Mouse (Mus musculus) limb, embryonic 15.5 days (tissue): Measurements from ENCODE around the gene Arhgap18. TPM values are rescaled to one million over a fixed set of nuclear protein-coding genes. Genes with fewer than 3 reads are reported as not detected.
"Not testable (repeated sequence)": the region's sequence is repeated elsewhere in the genome, so short reads cannot be mapped to it uniquely, and the experiment has no call there.

Experiments
- ATAC-seq: fragments of 200-750 bp; cut with Nextera tagmentation; 2 replicates; pipeline ENCODE4 v1.8.0; 2017; ENCODE audit warnings: low read depth, moderate TSS enrichment; ENCODE audit not compliant: insufficient number of reproducible peaks, low FRiP score, low TSS enrichment
- H3K27ac ChIP-seq: fragments of 300-500 bp; sonication (generic); 2 replicates; pipeline ENCODE4 v1.5.1; 2015; ENCODE audit warnings: moderate library complexity, mild to moderate bottlenecking, inconsistent platforms
- H3K27me3 ChIP-seq: fragments of 300-500 bp; sonication (generic); 2 replicates; pipeline ENCODE4 v1.6.1; 2015; ENCODE audit warnings: inconsistent platforms
- H3K36me3 ChIP-seq: fragments of 300-500 bp; sonication (generic); 2 replicates; pipeline ENCODE4 v1.6.1; 2015; ENCODE audit warnings: inconsistent platforms
- H3K4me1 ChIP-seq: fragments of 300-500 bp; sonication (generic); 2 replicates; pipeline ENCODE4 v1.6.1; 2015; ENCODE audit warnings: inconsistent platforms
- H3K4me2 ChIP-seq: fragments of 300-500 bp; sonication (generic); 2 replicates; pipeline ENCODE4 v1.6.1; 2015; ENCODE audit warnings: mild to moderate bottlenecking, inconsistent platforms
- H3K4me3 ChIP-seq: fragments of 300-500 bp; sonication (generic); 2 replicates; pipeline ENCODE4 v1.5.1; 2015; ENCODE audit warnings: mild to moderate bottlenecking, inconsistent platforms
- H3K9ac ChIP-seq: fragments of 300-500 bp; sonication (generic); 2 replicates; pipeline ENCODE4 v1.6.1; 2015; ENCODE audit warnings: inconsistent platforms
- H3K9me3 ChIP-seq: fragments of 300-500 bp; sonication (generic); 2 replicates; pipeline ENCODE4 v1.6.1; 2016; ENCODE audit warnings: inconsistent platforms
- WGBS: fragments of 180-500 bp; shearing (Covaris S2); methylation state at CpG from one replicate; pipeline ENCODE4 v1.1.7; 2015; 5-methylcytosine and 5-hydroxymethylcytosine counted together
- polyA plus RNA-seq: library from polyadenylated mRNA; unstranded; fragments of >200 nt; fragmentation: Nextera tagmentation; extraction: Ambion mirVana; gene quantifications from 2 replicates; pipeline ENCODE4 v1.2.1, GENCODE M21; 2015

Arhgap18 gene
- polyA plus RNA-seq, 1 experiment from 2014 or later, result 25.0 TPM

GRCm38 (mm10) chr10:26889754-26890153, 136.5 kb downstream of the Arhgap18 start:
- WGBS, result 60% methylated on average over 2 of the region's 2 CpGs
- no peak overlapping the region for H3K27ac ChIP-seq
- no peak for ATAC-seq

GRCm38 (mm10) chr10:26890269-26890955, 137.2 kb downstream of the Arhgap18 start:
- WGBS, result 3% methylated on average over 4 of the region's 4 CpGs
- ATAC-seq, result no peak
- no peaks in the 10 kb centered on the region for H3K27me3 ChIP-seq
- no peaks in the 10 kb centered on the region for H3K4me1 ChIP-seq
- no peaks in the 10 kb centered on the region for H3K9me3 ChIP-seq
- H3K4me3 ChIP-seq, result no peak overlapping the region
- H3K9ac ChIP-seq, result no peak overlapping the region
- H3K36me3 ChIP-seq, result no peaks in the 10 kb centered on the region
- H3K27ac ChIP-seq, result no peak overlapping the region
- H3K4me2 ChIP-seq, result no peak overlapping the region

More at GRCm38 (mm10) chr10:26889754-26890153, 136.5 kb downstream of the Arhgap18 start:
- H3K36me3 ChIP-seq, result no peaks in the 10 kb centered on the region
- H3K27me3 ChIP-seq, result no peaks in the 10 kb centered on the region
- no peaks in the 10 kb centered on the region for H3K4me1 ChIP-seq
- H3K4me3 ChIP-seq, result no peak overlapping the region
- no peak overlapping the region for H3K4me2 ChIP-seq
- H3K9ac ChIP-seq, result no peak overlapping the region
- H3K9me3 ChIP-seq, result no peaks in the 10 kb centered on the region

GRCm38 (mm10) chr10:26893091-26893490, 139.9 kb downstream of the Arhgap18 start:
- no peak overlapping the region for H3K4me3 ChIP-seq
- WGBS, result 68% methylated on average over 1 of the region's 1 CpGs
- H3K9me3 ChIP-seq, result no peaks in the 10 kb centered on the region
- no peak overlapping the region for H3K9ac ChIP-seq
- H3K4me2 ChIP-seq, result no peak overlapping the region
- no peaks in the 10 kb centered on the region for H3K36me3 ChIP-seq
- no peaks in the 10 kb centered on the region for H3K27me3 ChIP-seq
- ATAC-seq, result no peak
- H3K4me1 ChIP-seq, result no peaks in the 10 kb centered on the region
- H3K27ac ChIP-seq, result no peak overlapping the region

GRCm38 (mm10) chr10:26895726-26896125, 142.5 kb downstream of the Arhgap18 start:
- H3K27me3 ChIP-seq, result no peaks in the 10 kb centered on the region
- no peaks in the 10 kb centered on the region for H3K36me3 ChIP-seq
- no peaks in the 10 kb centered on the region for H3K4me1 ChIP-seq
- no peak overlapping the region for H3K27ac ChIP-seq
- no peak overlapping the region for H3K4me2 ChIP-seq
- no peaks in the 10 kb centered on the region for H3K9me3 ChIP-seq
- no peak overlapping the region for H3K4me3 ChIP-seq
- H3K9ac ChIP-seq, result no peak overlapping the region
- no peak for ATAC-seq
- WGBS, result 60% methylated on average over 6 of the region's 6 CpGs

GRCm38 (mm10) chr10:26900426-26900825, 147.2 kb downstream of the Arhgap18 start:
- no peaks in the 10 kb centered on the region for H3K4me1 ChIP-seq
- WGBS, result 65% methylated on average over 1 of the region's 1 CpGs
- no peak overlapping the region for H3K27ac ChIP-seq
- H3K4me2 ChIP-seq, result no peak overlapping the region
- H3K9me3 ChIP-seq, result no peaks in the 10 kb centered on the region
- H3K9ac ChIP-seq, result no peak overlapping the region
- no peaks in the 10 kb centered on the region for H3K27me3 ChIP-seq
- H3K4me3 ChIP-seq, result no peak overlapping the region
- ATAC-seq, result no peak
- H3K36me3 ChIP-seq, result no peaks in the 10 kb centered on the region

GRCm38 (mm10) chr10:26903781-26904180, 150.6 kb downstream of the Arhgap18 start:
- ATAC-seq, result no peak
- Histone ChIP-seq H3K9me3 (no peaks in the 10 kb centered on the region), H3K36me3 (no peaks in the 10 kb centered on the region), H3K4me1 (no peaks in the 10 kb centered on the region), H3K27me3 (no peaks in the 10 kb centered on the region), H3K9ac (no peak overlapping the region), H3K4me3 (no peak overlapping the region), H3K27ac (no peak overlapping the region), H3K4me2 (no peak overlapping the region)
- 82% methylated on average over 1 of the region's 1 CpGs for WGBS

GRCm38 (mm10) chr10:26911176-26911575, 158.0 kb downstream of the Arhgap18 start:
- WGBS, result 54% methylated on average over 3 of the region's 3 CpGs
- Histone ChIP-seq H3K4me2 (no peak overlapping the region), H3K27me3 (no peaks in the 10 kb centered on the region), H3K9ac (no peak overlapping the region), H3K9me3 (no peaks in the 10 kb centered on the region), H3K4me3 (no peak overlapping the region), H3K27ac (no peak overlapping the region), H3K4me1 (no peaks in the 10 kb centered on the region), H3K36me3 (no peaks in the 10 kb centered on the region)
- ATAC-seq, result no peak

- Histone ChIP-seq H3K4me2 (no peak overlapping the region), H3K27me3 (no peaks in the 10 kb centered on the region), H3K36me3 (no peaks in the 10 kb centered on the region), H3K9ac (no peak overlapping the region), H3K4me3 (no peak overlapping the region), H3K9me3 (no peaks in the 10 kb centered on the region), H3K27ac (no peak overlapping the region), H3K4me1 (no peaks in the 10 kb centered on the region)
- no peak for ATAC-seq
- WGBS, result 50% methylated on average over 7 of the region's 7 CpGs
Measured at GRCm38 (mm10) chr10:26912112-26912797, 159.0 kb downstream of the Arhgap18 start.

GRCm38 (mm10) chr10:26912807-26913206, 159.6 kb downstream of the Arhgap18 start:
- Histone ChIP-seq H3K36me3 (no peaks in the 10 kb centered on the region), H3K4me3 (no peak overlapping the region), H3K9ac (no peak overlapping the region), H3K9me3 (no peaks in the 10 kb centered on the region), H3K27me3 (no peaks in the 10 kb centered on the region), H3K4me2 (no peak overlapping the region), H3K27ac (no peak overlapping the region), H3K4me1 (no peaks in the 10 kb centered on the region)
- ATAC-seq, result no peak
- 53% methylated on average over 1 of the region's 1 CpGs for WGBS

GRCm38 (mm10) chr10:26919307-26919977, 166.2 kb downstream of the Arhgap18 start:
- no peak overlapping the region for H3K4me3 ChIP-seq
- no peak for ATAC-seq
- 40% methylated on average over 5 of the region's 5 CpGs for WGBS

GRCm38 (mm10) chr10:26920383-26920979, 167.3 kb downstream of the Arhgap18 start:
- Histone ChIP-seq H3K36me3 (no peaks in the 10 kb centered on the region), H3K4me1 (no peaks in the 10 kb centered on the region), H3K9me3 (no peaks in the 10 kb centered on the region), H3K27ac (no peak overlapping the region), H3K27me3 (no peaks in the 10 kb centered on the region), H3K4me2 (no peak overlapping the region), H3K9ac (no peak overlapping the region), H3K4me3 (no peak overlapping the region)
- 68% methylated on average over 8 of the region's 8 CpGs for WGBS
- ATAC-seq, result no peak

More at GRCm38 (mm10) chr10:26919307-26919977, 166.2 kb downstream of the Arhgap18 start:
- H3K9ac ChIP-seq, result no peak overlapping the region
- H3K27me3 ChIP-seq, result no peaks in the 10 kb centered on the region
- no peaks in the 10 kb centered on the region for H3K4me1 ChIP-seq
- H3K9me3 ChIP-seq, result no peaks in the 10 kb centered on the region
- no peak overlapping the region for H3K27ac ChIP-seq
- H3K36me3 ChIP-seq, result no peaks in the 10 kb centered on the region
- H3K4me2 ChIP-seq, result no peak overlapping the region

GRCm38 (mm10) chr10:26936056-26936455, 182.8 kb downstream of the Arhgap18 start:
- H3K4me1 ChIP-seq, H3K27ac ChIP-seq, H3K36me3 ChIP-seq, H3K9ac ChIP-seq, H3K4me3 ChIP-seq, H3K4me2 ChIP-seq, ATAC-seq, H3K27me3 ChIP-seq, H3K9me3 ChIP-seq: not testable (repeated sequence)
- WGBS, result 89% methylated on average over 6 of the region's 6 CpGs
